Mouse (Mus musculus) lung, postnatal 0 days (tissue): ENCODE measurements around the gene Spink8. TPM values are rescaled to one million over a fixed set of nuclear protein-coding genes. Genes with fewer than 3 reads are reported as not detected.

Experiments used
- ATAC-seq: fragments of 200-750 bp; cut with Nextera tagmentation; 2 replicates; pipeline ENCODE4 v1.8.0; 2017; ENCODE audit warnings: moderate library complexity
- DNase-seq: peaks from one replicate; pipeline ENCODE4 v3.0.0-alpha.2; 2016; ENCODE audit warnings: low spot score
- H3K27ac ChIP-seq: fragments of 300-500 bp; sonication (generic); 2 replicates; pipeline ENCODE4 v1.5.1; 2014; ENCODE audit warnings: antibody characterized with exemption, mild to moderate bottlenecking, low read length, mixed read lengths
- H3K27me3 ChIP-seq: fragments of 300-500 bp; sonication (generic); replicated peaks from 2 replicates; pipeline ENCODE4 v1.6.1; 2014; ENCODE audit warnings: low read length, mixed read lengths; ENCODE audit not compliant: insufficient read depth
- H3K36me3 ChIP-seq: fragments of 300-500 bp; sonication (generic); 2 replicates; pipeline ENCODE4 v1.6.1; 2014; ENCODE audit warnings: low read length, mixed read lengths; ENCODE audit not compliant: insufficient read depth
- H3K4me1 ChIP-seq: fragments of 300-500 bp; sonication (generic); 2 replicates; pipeline ENCODE4 v1.6.1; 2014; ENCODE audit warnings: antibody characterized with exemption, low read depth, low read length, mixed read lengths; ENCODE audit not compliant: insufficient read depth
- H3K4me2 ChIP-seq: fragments of 300-500 bp; sonication (generic); replicated peaks from 2 replicates; pipeline ENCODE4 v1.6.1; 2014; ENCODE audit warnings: low read depth, mild to moderate bottlenecking, low read length, moderate library complexity, mixed read lengths
- H3K4me3 ChIP-seq: fragments of 300-500 bp; sonication (generic); 2 replicates; pipeline ENCODE4 v1.5.1; 2014; ENCODE audit warnings: low read depth, low read length
- H3K9ac ChIP-seq: fragments of 300-500 bp; sonication (generic); replicated peaks from 2 replicates; pipeline ENCODE4 v1.6.1; 2014; ENCODE audit warnings: low read depth, mild to moderate bottlenecking
- H3K9me3 ChIP-seq: fragments of 300-500 bp; sonication (generic); 2 replicates; pipeline ENCODE4 v1.6.1; 2016; ENCODE audit warnings: low read length, mixed read lengths
- CTCF ChIP-seq: IDR thresholded peaks from 2 replicates; pipeline ENCODE4 v1.5.1; 2016; ENCODE audit warnings: antibody characterized with exemption, mild to moderate bottlenecking
- EP300 ChIP-seq: IDR thresholded peaks from 2 replicates; pipeline ENCODE4 v1.6.1; 2016; ENCODE audit warnings: antibody characterized with exemption, mild to moderate bottlenecking, control low read depth
- WGBS: fragments of 180-500 bp; shearing (Covaris S2); extraction: QIAGEN DNeasy Blood & Tissue Kit; methylation state at CpG from one replicate; pipeline ENCODE4 v1.1.7; 2014; 5-methylcytosine and 5-hydroxymethylcytosine counted together
- polyA plus RNA-seq: library from polyadenylated mRNA; unstranded; fragments of >200 nt; fragmentation: Nextera tagmentation; extraction: Ambion mirVana; gene quantifications from 2 replicates; pipeline ENCODE4 v1.2.1, GENCODE M21; 2015

Gene Spink8
- polyA plus RNA-seq, 1 experiment from 2014 or later = not detected

DNA sequence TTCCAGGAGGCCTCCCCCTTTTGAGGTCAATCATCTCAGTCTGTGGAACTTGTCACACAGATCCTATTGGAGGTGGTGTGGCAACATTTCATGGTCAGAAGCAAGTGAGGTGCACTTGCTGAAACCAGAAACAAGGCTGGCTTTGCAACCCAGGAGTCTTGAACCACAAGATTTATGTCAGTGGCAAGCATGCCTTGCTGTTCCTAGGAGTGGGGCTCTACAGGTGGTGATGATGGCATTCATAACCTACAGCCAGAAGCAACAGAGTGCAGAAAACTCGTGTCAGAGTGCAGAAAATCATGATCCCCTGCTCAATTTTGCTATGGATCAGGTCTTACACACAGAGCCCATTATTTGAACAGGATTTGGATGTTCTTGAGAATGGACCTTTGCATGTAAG lies 5.8 kb upstream of the Spink8 start:
- H3K4me2 ChIP-seq = no peak overlapping the region
- TF ChIP-seq EP300 (no peak), CTCF (no peak)
- DNase-seq = no peak
- H3K4me1 ChIP-seq = no peaks in the 10 kb centered on the region
- H3K27me3 ChIP-seq = no peaks in the 10 kb centered on the region
- H3K9me3 ChIP-seq = no peaks in the 10 kb centered on the region
- H3K27ac ChIP-seq = no peak overlapping the region
- H3K4me3 ChIP-seq = no peak overlapping the region
- no peak overlapping the region for H3K9ac ChIP-seq
- whole genome bisulfite sequencing = 39% methylated on average over 1 of the region's 1 CpGs
- H3K36me3 ChIP-seq = no peaks in the 10 kb centered on the region
- ATAC-seq = no peak

DNA sequence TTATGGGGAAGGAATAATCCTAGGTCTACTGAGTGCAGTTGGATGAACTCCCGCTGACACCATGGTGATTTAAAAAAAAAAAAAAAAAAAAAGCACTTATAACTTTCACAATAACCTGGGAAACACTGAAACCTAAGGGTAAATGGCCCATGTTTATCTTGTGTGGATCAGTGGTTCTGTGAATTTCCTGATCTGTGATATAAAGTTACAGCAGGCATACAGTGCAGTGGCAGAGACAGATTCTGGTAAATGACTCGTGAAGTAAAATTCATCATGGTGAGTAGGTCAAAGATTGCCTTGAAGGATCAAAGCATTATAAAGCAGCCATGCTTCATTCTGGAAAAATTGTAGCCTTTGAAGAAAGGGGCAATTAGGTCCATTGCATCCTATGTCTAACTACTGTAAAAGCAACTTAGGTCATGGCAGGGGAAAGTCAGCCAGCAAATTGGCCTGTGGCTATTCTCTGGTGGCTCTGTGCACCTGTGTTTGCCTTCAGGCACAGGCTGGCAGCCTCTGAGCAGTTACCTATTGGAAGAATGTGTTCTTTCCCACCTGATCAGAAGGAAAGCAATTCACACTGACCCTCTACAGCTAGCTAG lies 5.3 kb upstream of the Spink8 start:
- H3K4me2 ChIP-seq = no peak overlapping the region
- 71% methylated on average over 2 of the region's 2 CpGs for WGBS
- no peaks in the 10 kb centered on the region for H3K27me3 ChIP-seq
- H3K9ac ChIP-seq = no peak overlapping the region
- no peak overlapping the region for H3K27ac ChIP-seq
- no peaks in the 10 kb centered on the region for H3K36me3 ChIP-seq
- no peak overlapping the region for H3K4me3 ChIP-seq
- no peak for ATAC-seq
- DNase-seq = no peak
- TF ChIP-seq CTCF (no peak), EP300 (no peak)
- no peaks in the 10 kb centered on the region for H3K9me3 ChIP-seq
- no peaks in the 10 kb centered on the region for H3K4me1 ChIP-seq

DNA sequence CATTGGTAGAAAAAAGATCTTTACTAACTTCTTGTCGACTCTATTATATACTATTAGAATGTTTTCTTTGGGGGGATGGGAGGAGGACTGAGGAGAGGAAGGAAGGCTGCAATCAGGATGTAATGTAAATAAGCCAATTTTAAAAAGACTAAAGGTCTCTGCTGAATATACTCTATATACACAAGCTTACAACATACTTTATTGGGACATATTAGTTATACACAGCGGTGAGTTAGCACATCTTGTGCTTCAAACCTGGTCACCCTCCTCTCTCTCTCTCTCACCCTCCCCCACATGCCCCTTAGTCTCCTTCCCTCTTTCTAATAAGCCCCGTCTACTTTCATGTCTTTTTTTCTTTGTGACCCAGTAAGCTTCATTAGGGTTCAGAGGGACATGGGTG lies 4.2 kb upstream of the Spink8 start:
- Histone ChIP-seq H3K27me3 (no peaks in the 10 kb centered on the region), H3K4me1 (no peaks in the 10 kb centered on the region), H3K9ac (no peak overlapping the region), H3K4me3 (no peak overlapping the region), H3K36me3 (no peaks in the 10 kb centered on the region), H3K4me2 (no peak overlapping the region), H3K9me3 (no peaks in the 10 kb centered on the region), H3K27ac (no peak overlapping the region)
- DNase-seq = no peak
- no peak for ATAC-seq
- TF ChIP-seq EP300 (no peak), CTCF (no peak)
- WGBS = 25% methylated on average over 3 of the region's 3 CpGs

DNA sequence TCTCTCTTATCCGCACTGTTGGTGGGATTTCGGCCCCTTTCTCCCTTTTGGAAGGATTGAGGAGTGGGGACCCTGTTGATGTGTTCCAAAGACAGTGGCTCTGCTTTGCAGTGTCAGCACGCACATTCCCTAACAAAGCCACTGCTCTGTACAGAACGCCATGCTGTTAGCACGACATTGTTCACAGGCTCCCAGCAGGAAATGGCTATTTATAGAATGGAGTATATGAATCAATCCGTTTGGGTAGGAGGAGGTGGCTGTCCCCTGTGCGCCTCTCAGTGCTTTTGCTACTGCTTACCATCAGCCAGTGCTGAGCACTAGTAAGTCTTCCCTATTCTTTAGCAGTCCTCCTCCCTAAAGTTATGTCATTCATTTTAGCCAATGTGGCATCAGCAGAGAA lies 1.3 kb downstream of the Spink8 start:
- TF ChIP-seq CTCF (no peak), EP300 (no peak)
- H3K27me3 ChIP-seq = no peaks in the 10 kb centered on the region
- no peak overlapping the region for H3K27ac ChIP-seq
- H3K9ac ChIP-seq = no peak overlapping the region
- DNase-seq (peak; percentile 5), ATAC-seq (no peak; the same call in 1 of the 2 replicates)
- H3K4me3 ChIP-seq = no peak overlapping the region
- no peak overlapping the region for H3K4me2 ChIP-seq
- no peaks in the 10 kb centered on the region for H3K36me3 ChIP-seq
- no peaks in the 10 kb centered on the region for H3K9me3 ChIP-seq
- no peaks in the 10 kb centered on the region for H3K4me1 ChIP-seq
- WGBS = 45% methylated on average over 7 of the region's 7 CpGs

DNA sequence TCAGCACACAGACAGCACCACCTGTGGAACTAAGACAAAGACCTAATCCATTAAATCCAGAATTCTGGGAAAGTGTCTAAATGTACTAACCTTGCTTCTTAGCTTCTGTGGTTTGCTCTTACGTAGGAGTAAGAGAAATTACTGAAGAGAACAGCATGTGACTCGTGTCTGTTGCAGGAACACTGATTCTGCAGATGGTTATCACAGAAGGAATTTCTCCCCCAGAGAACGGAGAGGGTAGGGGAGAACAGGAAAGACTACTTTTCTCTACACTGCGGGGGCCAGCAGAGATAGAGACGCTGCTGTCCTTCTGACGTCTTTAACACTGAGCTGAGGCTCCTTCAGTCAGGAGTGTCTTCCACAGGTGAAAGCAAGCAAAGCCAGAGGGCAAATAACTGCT lies 4.3 kb downstream of the Spink8 start:
- Histone ChIP-seq H3K27me3 (no peaks in the 10 kb centered on the region), H3K4me3 (no peak overlapping the region), H3K27ac (no peak overlapping the region), H3K4me1 (no peaks in the 10 kb centered on the region), H3K9ac (no peak overlapping the region), H3K36me3 (no peaks in the 10 kb centered on the region), H3K4me2 (no peak overlapping the region), H3K9me3 (no peaks in the 10 kb centered on the region)
- 39% methylated on average over 6 of the region's 6 CpGs for WGBS
- TF ChIP-seq CTCF = no peak
- TF ChIP-seq EP300 = no peak
- DNase-seq (no peak), ATAC-seq (no peak)

DNA sequence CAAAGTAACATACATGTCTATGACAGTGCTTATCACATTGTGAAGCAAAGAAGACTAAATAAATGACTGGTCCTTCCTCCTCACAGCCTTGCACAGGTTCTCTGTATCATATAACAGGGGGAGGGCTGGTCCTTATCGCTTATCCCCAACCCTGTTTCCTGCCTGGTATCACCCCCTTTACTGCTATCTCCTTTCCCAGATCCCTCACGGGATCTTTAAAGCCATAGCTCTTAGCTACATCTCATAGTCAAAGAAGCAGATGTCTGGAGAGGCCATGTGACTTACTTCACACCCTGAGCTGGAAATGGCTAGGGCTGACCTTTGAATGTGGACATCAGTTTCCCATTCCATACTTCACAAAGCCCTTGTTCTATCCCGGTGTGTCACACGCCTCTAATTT lies 13.7 kb downstream of the Spink8 start:
- no peaks in the 10 kb centered on the region for H3K4me1 ChIP-seq
- H3K4me3 ChIP-seq = no peak overlapping the region
- no peak overlapping the region for H3K27ac ChIP-seq
- H3K9ac ChIP-seq = no peak overlapping the region
- WGBS = 46% methylated on average over 4 of the region's 4 CpGs
- H3K36me3 ChIP-seq = no peaks in the 10 kb centered on the region
- TF ChIP-seq EP300 = no peak
- no peak for TF ChIP-seq CTCF
- no peaks in the 10 kb centered on the region for H3K27me3 ChIP-seq
- ATAC-seq (no peak), DNase-seq (no peak)
- H3K9me3 ChIP-seq = no peaks in the 10 kb centered on the region
- no peak overlapping the region for H3K4me2 ChIP-seq

DNA sequence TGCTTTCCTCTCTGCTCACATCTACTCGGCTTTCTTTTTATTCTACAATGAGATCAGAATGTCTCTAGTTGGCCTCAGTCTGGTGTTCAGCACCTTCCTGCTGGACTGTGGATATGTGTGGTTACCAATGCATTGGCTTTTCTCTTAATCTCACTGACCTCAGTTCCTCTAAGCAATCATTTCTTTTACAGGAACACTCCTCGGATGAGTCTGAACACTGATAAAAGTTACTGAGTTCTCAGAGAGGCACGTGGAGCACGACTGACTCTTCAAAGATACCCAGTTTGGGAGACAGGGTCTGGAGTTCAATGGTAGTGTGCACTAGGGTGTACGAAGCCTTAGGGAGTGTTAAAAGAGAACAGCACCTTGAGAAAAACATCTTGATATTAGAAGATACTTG lies 14.1 kb downstream of the Spink8 start:
- no peaks in the 10 kb centered on the region for H3K27me3 ChIP-seq
- H3K27ac ChIP-seq = no peak overlapping the region
- H3K4me1 ChIP-seq = no peaks in the 10 kb centered on the region
- H3K9me3 ChIP-seq = no peaks in the 10 kb centered on the region
- whole genome bisulfite sequencing = 62% methylated on average over 5 of the region's 5 CpGs
- no peak for TF ChIP-seq CTCF
- TF ChIP-seq EP300 = no peak
- no peak for ATAC-seq
- H3K9ac ChIP-seq = no peak overlapping the region
- H3K4me2 ChIP-seq = no peak overlapping the region
- H3K4me3 ChIP-seq = no peak overlapping the region
- no peaks in the 10 kb centered on the region for H3K36me3 ChIP-seq
- no peak for DNase-seq
